Mouse (Mus musculus) cerebellum, postnatal 4 days (tissue): ENCODE measurements at regions not wholly inside any gene's neighbourhood (a gene's known extent, or its start where the extent isn't known, plus 50 kb on each side); places are given as distances from the start of the nearest gene placed in this dataset.
"Not testable (repeated sequence)": the region's sequence is repeated elsewhere in the genome, so short reads cannot be mapped to it uniquely, and the experiment has no call there.

ENCODE experiments used
- DNase-seq, 2 experiments: peaks; one replicate each; pipeline ENCODE4 v3.0.0; 2022; ENCODE audit warnings: low spot score in 2 of 2, mixed read lengths in 1 of 2

DNA sequence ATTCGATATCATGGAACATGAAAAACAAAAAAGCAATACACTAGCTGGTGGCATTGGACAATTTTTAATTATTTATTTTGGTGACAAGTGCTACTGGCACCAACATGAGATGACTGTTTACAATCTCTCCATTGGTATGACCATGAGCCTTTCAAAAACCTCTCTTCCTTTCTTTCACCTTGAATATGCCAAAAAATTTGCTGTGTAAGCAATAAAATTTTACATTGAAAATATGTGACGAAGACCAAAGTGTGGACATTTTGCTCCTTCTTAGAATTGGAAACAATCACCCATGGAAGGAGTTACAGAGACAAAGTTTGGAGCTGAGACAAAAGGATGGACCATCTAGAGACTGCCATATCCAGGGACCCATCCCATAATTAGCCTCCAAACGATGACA lies 83.4 kb upstream of the Gm49339 start:
- DNase-seq = not testable (repeated sequence)

GRCm38 (mm10) chr10:51405141-51405540 lies 75.3 kb upstream of the Gm49339 start:
- peak; percentile 34 to 61 for DNase-seq

DNA sequence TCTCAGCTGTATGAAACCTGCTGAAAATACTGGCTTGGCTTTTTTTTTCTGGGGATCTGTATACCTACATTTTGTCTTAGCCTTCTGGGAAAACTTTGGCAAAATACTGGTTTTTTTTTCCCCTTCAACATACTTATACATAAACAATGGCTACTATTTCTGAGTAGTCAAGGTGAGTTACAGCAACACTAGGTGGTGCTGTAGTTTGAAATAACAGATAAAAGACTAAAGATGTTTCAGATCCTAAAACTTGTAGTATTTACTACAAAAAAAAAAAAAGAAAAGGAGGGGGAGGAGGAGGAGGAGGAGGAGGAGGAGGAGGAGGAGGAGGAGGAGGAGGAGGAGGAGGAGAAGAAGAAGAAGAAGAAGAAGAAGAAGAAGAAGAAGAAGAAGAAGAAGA lies 67.6 kb upstream of the Gm49339 start:
- DNase-seq = no peak

- DNase-seq = no peak
Measured at GRCm38 (mm10) chr10:51414512-51414911, 65.9 kb upstream of the Gm49339 start.

GRCm38 (mm10) chr10:51416723-51417122 lies 63.7 kb upstream of the Gm49339 start:
- DNase-seq = no peak

DNA sequence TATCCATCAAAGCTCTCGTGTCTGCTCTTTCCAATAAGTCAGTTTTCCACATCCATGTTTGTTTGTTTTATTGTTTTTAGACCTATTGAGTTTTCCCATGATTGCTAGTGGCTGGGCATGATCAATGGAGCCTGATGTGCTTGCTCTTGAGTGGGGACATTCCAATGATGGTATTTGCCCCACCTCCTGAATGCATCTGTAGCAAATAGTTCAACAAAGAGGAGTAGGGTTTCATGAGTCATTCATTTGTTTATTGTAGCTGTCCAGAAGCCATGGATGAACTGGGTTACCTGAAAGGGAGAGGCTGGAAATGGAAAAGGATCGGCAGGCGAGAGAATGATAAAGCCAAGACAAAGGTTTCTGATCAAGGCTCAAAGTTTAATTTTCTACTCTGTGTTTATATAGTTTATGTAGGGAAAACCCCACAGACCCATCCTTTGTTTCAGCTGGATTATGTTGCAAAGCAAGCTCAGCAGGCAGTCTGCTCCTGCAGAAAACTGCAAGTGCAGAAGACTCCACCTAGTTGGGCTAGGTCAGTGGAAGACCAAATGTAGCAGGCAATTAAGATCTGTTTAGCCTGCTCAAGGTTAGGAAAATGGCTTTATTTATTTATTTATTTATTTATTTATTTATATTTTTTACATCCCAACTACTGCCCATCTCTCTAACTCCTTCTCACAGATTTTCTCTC lies 63.0 kb upstream of the Gm49339 start:
- DNase-seq = no peak

- no peak for DNase-seq
Measured at GRCm38 (mm10) chr10:51418550-51418949, 61.9 kb upstream of the Gm49339 start.

DNA sequence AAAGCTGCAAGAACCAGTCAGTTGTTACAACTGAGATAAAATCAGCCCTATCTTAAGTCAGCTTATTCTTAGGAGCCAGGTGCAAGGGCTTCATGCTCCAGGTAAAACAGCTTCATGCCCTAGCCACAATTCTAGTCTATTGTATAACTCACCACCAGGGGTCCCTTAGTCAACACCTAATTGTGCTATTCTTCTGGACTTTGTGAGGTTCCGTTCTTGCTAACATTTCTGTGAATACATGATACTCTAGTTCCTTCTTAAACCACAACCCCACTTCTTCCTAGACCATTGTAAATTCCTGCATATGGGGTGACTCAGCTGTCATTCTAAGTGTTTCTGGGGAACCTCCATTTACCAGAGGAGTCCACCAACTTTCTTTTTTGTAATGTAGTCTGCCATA lies 57.9 kb upstream of the Gm49339 start:
- no peak for DNase-seq
